Mouse (Mus musculus) ES-E14 (cell line): Measurements from ENCODE around the gene Herc6.

Experiments
- CHD2 ChIP-seq: IDR thresholded peaks from 2 replicates; pipeline ENCODE4 v1.6.1; 2014; ENCODE audit warnings: mild to moderate bottlenecking, low read depth, low read length, inconsistent platforms
- HCFC1 ChIP-seq: IDR thresholded peaks from 2 replicates; pipeline ENCODE4 v1.6.1; 2012; ENCODE audit warnings: low read length, inconsistent platforms, borderline replicate concordance; ENCODE audit not compliant: insufficient read depth
- MAFK ChIP-seq: IDR thresholded peaks from 2 replicates; pipeline ENCODE4 v1.6.1; 2014; ENCODE audit warnings: mild to moderate bottlenecking, low read depth, low read length, inconsistent platforms; ENCODE audit not compliant: insufficient read depth
- ZC3H11A ChIP-seq: IDR thresholded peaks from 2 replicates; pipeline ENCODE4 v1.6.1; 2012; ENCODE audit warnings: low read depth, mild to moderate bottlenecking, inconsistent platforms, low read length, borderline replicate concordance
- ZNF384 ChIP-seq: IDR thresholded peaks from 2 replicates; pipeline ENCODE4 v1.6.1; 2012; ENCODE audit warnings: low read depth, low read length, inconsistent platforms

- TF ChIP-seq MAFK (no peak), CHD2 (peak; percentile 91), ZC3H11A (no peak), HCFC1 (no peak), ZNF384 (peak; percentile 83; the same call in 1 of the 2 replicates)
Observed at GRCm38 (mm10) chr6:57535386-57535936, 45.3 kb upstream of the Herc6 start, which contains the start of gene Ppm1k.
